Mouse (Mus musculus) thymus, postnatal 4 days (tissue): Measurements from ENCODE around the gene Miip.
A peak's percentile ranks its signal among the peaks of the same experiment; 100 is the strongest.
"Not testable (repeated sequence)": the region's sequence is repeated elsewhere in the genome, so short reads cannot be mapped to it uniquely, and the experiment has no call there.

ENCODE experiments used
- DNase-seq: peaks from one replicate; pipeline ENCODE4 v3.0.0; 2021

Gene Miip

DNA sequence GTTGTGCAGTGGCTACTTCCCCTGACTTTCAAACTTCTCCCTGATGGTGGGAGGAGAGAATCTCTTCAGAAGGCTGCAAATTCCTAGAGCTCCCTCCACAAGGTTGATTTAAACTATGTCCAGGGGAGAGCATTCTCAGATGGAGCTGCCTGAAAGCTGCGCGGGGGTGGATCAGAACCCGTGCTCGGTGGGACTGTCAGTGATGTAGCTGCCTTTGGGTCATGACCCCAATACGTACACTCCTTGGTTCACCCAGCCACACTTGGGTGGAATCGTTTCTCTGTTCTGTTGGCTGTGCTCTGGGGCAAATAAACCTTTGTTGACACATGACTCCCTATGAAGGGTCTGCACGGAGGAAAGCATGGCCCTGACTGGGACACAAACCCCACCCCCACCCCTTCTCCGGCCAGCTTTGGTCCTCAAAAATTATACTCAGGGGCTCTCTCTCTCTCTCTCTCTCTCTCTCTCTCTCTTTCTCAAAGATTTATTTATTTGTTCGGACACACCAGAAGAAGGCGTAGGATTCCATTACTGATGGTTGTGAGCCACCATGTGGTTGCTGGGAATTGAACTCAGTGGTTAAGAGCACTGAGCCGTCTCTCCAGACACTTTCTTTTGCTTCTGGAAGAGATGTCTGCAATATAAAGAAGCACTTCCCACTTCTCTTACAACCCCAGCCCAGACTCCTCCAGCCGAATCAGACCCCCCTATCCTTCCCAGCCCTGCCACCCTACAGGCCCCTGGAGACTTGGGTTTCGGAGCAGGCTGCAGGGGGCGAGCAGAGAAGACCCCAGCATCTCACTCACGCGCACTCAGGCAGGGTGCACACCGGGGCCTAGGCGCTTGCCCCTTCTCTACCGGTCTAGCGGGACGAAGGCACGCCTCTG, 810 bp downstream of the Miip start:
- no peak for DNase-seq

DNA sequence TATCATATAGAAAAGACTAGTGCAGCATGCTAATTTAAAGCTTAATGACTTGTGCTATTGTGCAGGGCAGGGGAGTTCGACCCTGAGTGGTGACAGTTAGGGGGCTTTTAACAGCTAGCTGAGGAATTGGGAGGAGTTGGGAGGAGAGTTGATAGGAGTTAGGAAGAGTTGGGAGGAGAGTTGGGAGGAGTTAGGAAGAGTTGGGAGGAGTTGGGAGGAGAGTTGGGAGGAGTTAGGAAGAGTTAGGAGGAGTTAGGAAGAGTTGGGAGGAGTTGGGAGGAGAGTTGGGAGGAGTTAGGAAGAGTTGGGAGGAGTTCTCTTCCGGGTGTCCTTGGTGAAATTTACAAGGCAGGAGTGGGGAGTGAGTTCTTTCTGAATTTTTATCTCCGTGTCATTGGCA, 1.8 kb downstream of the Miip start:
- not testable (repeated sequence) for DNase-seq

DNA sequence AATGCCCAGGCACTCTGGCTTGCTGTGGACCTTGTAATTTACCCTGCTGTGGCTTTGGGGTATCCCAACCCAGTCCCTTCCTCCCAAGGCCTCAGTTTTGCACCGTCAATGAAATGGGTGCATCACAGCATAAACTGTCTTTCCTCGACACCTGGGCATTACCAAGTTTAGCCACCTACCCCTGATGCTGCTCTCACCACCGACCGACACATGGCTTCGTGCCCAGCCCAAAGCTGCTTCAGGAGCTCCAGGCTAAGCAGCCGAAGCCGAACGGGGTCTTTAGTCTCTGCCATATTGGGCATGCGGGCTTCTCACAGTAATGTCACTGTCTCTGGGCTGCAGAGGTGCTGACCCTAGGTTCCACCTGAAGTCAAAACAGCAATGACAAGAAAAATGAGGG, 2.6 kb downstream of the Miip start:
- no peak for DNase-seq

DNA sequence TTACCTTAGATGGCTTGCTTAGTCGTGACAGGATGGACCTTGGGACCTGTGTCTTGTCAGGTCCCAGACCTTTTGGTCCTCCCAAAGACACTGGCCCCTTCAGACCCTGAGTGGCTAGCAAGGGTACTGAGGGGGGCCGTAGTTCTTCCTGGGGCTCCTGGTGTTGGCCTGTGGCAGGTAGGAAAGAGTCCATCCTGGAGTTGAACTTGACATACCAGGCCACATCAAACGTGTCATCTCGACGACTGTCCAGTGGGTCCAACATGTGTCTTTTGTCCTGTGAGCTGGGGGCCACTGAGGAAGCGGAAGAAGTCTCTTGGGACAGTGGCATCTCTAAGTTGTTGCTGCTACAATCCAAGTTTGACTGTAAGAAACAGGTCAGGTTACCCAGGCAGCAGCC, 3.0 kb downstream of the Miip start:
- DNase-seq: no peak

DNA sequence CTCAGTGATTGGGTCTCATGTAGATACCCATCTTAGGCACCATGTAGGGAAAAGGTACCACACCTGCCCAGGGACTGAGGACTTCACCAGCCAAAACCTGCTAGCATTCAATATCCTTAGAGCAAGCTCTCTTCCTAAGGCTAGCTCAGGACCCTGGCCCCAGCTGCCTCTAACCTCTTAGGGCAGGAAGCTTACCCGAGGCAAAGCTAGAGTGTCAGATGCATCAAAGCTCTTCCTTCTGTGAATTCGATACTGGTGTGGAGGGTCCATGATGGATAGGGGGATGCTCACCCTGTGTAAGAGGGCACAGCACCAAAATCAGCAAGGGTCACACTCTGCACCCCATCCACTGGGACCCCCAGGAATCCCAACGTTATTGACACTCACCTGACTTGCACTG, 6.6 kb downstream of the Miip start:
- DNase-seq: no peak

DNA sequence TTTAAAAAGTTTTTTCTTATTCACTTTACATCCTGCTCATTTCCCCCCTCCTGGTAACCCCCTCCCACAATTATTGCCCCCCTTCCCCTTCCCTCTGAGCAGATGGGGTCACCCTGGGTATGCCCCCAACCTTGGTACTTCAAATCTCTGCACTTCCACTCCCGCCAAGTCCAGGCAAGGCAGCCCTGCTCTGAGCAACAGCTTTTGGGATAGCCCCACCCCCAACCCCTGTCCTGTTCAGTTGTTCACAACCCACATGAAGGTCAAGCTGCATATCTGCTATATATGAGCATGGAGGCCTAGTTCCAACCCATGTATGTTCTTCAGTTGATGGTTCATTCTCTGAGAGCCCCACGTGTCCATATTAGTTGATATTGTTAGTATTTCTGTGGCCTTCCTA, 17.8 kb downstream of the Miip start:
- no peak for DNase-seq

DNA sequence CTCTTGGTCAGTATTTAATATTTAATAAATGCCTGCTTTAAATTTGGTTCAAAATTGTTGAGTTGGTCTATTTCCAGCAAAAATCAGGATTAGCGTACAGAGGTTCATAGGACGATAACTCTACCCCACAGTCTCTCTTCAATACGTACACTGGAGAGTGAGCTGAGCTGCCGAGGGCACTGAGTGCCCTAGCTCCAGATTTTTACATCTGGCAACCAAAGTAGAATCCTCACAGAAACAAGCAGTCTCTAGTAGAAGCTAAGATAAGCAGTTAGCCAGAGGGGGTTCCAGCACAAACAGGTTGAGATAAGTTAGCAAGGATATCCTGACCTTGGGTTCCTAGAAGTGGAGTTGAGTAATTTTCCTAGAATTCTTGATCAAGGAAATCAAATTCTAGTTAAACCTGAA, 20.0 kb downstream of the Miip start:
- no peak for DNase-seq

DNA sequence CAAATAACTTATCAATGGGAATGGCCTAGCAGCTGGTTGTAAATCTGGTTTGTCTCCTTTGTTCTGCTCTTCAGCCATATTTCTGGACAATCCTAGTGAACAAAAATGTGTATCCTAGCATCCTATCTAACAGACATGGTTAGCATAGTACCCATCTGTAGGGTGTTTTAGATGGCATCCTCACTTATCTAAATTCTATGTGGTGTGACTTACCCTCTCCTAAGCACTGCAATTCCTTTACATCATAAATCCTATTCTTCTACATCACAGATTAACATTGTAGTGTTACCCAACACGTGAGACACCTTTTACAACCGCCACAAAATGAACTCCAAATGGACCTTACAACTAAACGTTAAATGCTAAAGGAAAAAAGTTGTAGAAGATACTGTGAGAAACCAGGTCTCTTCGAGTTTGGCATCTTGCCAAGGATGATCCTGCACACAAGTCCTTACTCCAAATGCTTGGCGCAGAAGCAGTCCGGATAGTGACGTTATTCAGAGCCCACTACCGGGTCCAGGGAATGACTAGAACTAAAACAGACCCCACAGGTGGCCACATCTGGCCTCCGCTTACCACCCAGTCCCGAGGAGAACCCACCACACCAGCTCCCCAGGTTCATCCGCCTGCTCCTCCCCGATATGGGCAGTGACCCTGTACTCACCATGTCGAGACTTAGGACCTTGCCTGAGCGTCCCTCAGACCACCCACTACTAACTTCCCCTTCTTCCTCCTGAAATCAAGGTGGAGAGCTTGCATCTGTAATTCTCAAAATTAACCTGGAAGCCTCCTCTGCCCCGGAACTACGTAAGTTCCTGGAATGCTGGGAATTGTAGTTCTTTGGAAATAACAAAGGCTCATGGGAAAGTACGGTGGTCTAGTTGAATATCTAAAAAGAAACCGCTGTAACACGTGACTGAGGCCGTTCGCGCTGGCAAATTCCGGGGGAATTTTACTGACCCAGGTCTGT, 20.7 kb downstream of the Miip start, which contains the start of gene Zfp933:
Gene Zfp933 (minus strand): TSS at position 753 of the 970 bp plus-strand sequence.
- DNase-seq: peak; percentile 54

DNA sequence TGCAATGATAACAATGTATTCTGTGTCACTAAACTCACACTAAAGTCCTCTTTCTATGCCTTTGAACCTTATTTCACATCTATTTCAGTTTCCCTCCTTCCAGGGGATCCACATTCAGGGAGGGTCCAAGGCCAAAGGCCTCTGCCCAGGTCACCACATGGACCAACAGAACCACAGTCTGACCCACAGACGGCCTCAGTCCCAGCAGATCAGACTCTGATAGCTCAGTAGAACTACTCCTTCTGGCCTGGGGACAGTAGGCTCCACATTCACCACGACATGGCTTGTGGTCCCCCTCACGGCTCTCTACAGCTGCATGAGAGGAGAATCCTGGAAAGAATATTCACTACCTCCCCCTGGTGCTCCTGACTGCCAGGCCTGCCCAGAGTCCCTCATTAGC, 25.7 kb downstream of the Miip start:
- DNase-seq: no peak

DNA sequence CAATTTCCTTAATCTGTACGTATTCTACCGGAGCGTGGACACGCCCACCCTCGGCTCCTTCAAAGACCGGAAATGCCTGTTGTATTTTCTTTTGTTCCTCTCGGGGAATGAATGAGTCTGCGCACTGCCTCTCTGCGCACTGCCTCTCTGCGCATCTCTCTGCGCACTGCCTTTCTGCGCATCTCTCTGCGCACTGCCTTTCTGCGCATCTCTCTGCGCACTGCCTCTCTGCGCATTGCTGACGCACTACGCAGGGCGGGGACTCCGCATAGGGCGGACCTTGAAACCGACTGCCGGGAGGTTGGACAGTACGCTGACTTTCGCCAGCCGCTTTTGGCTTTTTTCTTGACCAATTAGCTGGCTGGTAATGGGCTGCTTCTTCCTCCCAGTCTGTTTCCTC, 29.3 kb downstream of the Miip start:
- not testable (repeated sequence) for DNase-seq

DNA sequence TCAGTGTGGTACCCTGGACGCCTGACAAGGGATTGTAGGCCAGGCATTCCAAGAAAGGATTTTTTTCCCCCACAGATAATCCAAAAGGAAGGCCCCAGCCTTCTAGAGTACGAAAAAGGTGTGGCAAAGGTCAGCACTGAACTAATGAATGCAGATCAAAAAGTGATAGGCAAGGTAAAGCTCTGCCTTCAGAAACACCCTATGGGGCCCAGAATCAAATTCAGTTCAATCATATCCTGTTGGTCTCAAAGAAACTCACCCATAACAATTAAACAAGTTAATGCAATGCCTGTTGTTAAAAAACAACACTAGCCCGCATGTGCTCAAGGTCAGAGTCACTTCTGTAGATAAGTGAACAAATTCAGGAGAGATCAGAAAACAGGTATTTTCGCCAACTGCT, 44.2 kb downstream of the Miip start:
- no peak for DNase-seq

DNA sequence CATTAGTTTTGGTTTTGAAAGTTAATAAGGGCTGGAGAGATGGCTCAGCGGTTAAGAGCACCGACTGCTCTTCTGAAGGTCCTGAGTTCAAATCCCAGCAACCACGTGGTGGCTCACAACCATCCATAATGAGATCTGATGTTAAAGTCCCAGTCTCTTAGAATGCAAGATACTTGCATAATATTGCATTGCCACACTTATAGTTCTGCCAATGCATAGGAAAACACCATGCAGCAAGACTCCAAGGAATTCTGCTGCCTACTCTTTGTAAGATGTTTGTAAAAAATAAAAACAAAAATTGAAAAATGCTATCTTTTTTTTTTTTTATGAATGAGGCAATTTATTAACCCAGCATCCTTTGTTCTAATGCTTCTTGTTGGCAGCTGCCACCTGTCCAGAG, 47.2 kb downstream of the Miip start:
- not testable (repeated sequence) for DNase-seq

DNA sequence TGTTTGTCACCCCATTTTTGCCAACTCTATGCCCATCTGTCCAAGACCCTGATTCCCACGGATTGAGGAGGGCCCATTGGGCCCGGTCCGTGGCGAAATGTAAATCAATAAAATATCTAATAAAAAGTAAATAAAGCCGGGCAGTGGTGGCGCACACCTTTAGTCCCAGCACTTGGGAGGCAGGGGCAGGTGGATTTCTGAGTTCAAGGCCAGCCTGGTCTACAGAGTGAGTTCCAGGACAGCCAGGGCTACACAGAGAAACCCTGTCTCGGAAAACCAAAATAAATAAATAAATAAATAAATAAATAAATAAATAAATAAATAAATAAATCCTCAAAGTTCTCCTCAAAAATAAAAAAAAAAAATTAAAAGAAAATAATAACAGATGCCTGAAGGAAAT, 49.0 kb downstream of the Miip start:
- DNase-seq: not testable (repeated sequence)

DNA sequence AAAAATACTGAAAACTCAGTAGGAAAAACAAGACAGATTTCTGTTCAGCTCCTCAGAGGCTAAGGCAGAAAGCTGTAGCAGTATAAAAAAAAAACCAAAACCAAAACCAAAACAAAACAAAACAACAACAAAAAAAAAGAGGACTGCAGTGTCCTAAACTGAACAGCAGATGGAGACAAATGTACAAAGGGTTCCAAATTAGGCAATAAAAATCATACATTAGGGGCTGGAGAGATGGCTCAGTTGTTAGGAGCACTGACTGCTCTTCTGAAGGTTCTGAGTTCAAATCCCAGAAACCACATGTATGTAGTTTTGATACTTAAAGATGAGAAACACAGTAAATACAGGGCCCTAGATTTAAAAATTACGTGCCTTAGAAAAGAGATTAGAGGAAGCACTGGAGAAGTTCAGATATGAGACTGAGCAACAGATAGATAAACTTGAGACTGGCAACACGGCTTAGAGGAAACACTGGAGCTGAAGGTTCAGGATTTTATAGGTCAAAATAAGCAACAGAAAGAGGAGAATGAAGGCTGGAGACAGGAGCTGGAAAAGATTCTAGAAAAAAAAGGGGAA, 53.9 kb downstream of the Miip start:
- no peak for DNase-seq

DNA sequence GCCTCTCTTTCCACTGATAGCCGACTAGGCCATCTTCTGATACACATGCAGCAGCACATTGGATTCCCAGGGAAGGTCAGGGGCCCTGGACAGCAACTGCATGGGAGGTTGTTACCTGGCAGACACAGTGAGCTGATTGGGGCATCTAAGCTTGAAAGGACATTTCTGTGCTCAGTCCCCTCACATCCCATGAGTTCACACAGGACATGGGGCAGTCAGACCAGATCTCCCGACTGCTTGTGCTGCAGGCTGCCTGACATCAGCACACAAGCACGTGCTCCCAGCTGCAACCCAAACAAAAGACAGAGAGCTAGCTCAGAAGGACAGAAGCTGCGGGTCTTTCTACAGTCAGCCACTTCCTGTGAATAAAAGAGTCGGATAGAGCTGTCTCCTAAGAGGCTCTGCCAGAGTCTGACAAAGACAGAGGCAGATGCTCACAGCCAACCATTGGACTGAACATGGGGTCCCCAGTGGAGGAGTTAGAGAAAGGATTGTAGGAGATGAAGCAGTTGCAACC, 55.3 kb downstream of the Miip start:
- peak; percentile 33 for DNase-seq
